Mouse (Mus musculus) kidney, adult 2 months (tissue): ENCODE measurements around the gene Lsamp. TPM values are rescaled to one million over a fixed set of nuclear protein-coding genes. Genes with fewer than 3 reads are reported as not detected.

Experiments
- DNase-seq: peaks from one replicate; pipeline ENCODE4 v3.0.0; 2021
- H3K27ac ChIP-seq: fragments of 200-500 bp; 2 replicates; pipeline ENCODE4 v1.5.1; 2012; ENCODE audit warnings: low read depth, low read length, control low read depth, inconsistent platforms; ENCODE audit not compliant: insufficient read depth
- H3K27me3 ChIP-seq: fragments of 200-500 bp; replicated peaks from 2 replicates; pipeline ENCODE4 v1.6.1; 2012; ENCODE audit warnings: mild to moderate bottlenecking, moderate library complexity, low read length, inconsistent platforms; ENCODE audit not compliant: control insufficient read depth, insufficient read depth
- H3K36me3 ChIP-seq: fragments of 200-500 bp; 2 replicates; pipeline ENCODE4 v1.6.1; 2012; ENCODE audit warnings: mild to moderate bottlenecking, moderate library complexity, low read length, inconsistent platforms; ENCODE audit not compliant: control insufficient read depth, insufficient read depth
- H3K4me1 ChIP-seq: fragments of 200-500 bp; 2 replicates; pipeline ENCODE4 v1.6.1; 2011; ENCODE audit warnings: low read length; ENCODE audit not compliant: control insufficient read depth, insufficient read depth
- H3K4me3 ChIP-seq: fragments of 200-500 bp; 2 replicates; pipeline ENCODE4 v1.5.1; 2011; ENCODE audit warnings: mild to moderate bottlenecking, low read depth, low read length, control low read depth; ENCODE audit not compliant: insufficient read depth
- CTCF ChIP-seq: fragments of 200-500 bp; conservative IDR thresholded peaks from 2 replicates; pipeline ENCODE4 v1.5.1; 2011; ENCODE audit warnings: low read depth, mild to moderate bottlenecking, control low read depth, low read length, moderate library complexity, mixed read lengths; ENCODE audit not compliant: insufficient read depth, insufficient read length
- POLR2A ChIP-seq: fragments of 200-500 bp; IDR thresholded peaks from one replicate; pipeline ENCODE4 v1.6.1; 2011; ENCODE audit warnings: low read depth, low read length, control low read depth
- WGBS: fragments of 180-500 bp; shearing (Covaris S2); methylation state at CpG from one replicate; pipeline ENCODE4 v1.1.7; 2018; 5-methylcytosine and 5-hydroxymethylcytosine counted together
- polyA plus RNA-seq: library from polyadenylated mRNA; depleted of rRNA; stranded (reverse); fragments of >200 nt; gene quantifications from 2 replicates; pipeline ENCODE4 v1.2.3, GENCODE M21; 2012

Gene Lsamp
- polyA plus RNA-seq, 1 experiment: 0.38 TPM

DNA sequence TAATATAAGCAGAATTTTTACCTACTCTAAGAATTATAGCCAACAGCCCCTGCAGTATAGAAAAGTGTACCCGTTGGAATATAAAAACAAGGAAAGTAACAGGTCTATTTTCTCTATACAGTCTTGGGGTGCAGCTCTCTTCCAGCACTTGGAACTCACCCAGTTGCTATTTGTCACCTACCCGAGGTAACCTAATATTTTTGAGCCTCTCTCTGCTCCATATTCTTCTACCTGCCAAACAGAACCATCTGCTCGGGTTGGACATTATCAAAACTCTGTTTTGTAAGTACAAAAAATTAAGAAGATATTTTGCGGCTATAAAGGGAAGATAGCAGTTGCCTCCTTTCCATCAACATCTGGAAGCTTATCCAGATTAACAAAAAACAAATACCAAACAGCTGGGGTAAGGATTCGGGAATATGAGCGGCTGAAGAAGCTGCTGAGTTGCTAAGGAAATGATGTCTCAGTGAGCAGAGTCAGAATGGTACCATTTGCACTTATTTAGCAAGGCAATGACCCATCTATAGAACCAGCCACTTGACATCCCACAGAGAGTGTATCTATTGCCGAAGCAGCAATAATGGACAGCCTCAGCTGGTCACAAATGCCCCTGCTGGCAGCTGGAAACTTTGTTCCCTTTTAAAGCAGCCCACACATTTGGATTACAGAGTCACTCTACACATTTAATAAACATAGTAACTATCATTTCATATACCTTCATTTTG, 1957.6 kb downstream of the Lsamp start:
- Histone ChIP-seq H3K27ac (no peak overlapping the region), H3K4me1 (no peaks in the 10 kb centered on the region), H3K36me3 (no peaks in the 10 kb centered on the region), H3K27me3 (no peaks in the 10 kb centered on the region), H3K4me3 (no peak overlapping the region)
- TF ChIP-seq POLR2A (no peak), CTCF (no peak)
- 86% methylated on average over 7 of the region's 7 CpGs for WGBS
- no peak for DNase-seq

DNA sequence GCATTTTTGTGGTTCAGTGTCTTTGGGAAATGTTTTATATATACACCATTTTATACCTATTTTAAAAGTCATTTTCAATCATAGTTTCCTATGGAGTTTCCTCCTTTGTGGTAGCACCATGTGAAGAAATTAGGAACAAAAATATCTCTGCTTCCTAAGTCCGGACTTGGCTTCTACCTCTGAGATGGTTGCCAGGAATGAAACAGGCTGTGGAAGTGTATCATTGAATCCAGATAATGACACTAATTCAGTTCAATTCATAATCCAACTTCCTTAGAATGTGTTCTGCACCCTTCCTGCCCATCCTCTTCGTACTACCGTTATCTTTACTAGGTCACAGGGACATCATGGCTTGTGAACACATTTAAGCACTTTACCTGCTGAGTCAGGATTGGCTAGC, 1973.7 kb downstream of the Lsamp start:
- WGBS: 94% methylated on average over 3 of the region's 3 CpGs
- H3K27me3 ChIP-seq: no peaks in the 10 kb centered on the region; the same call in 1 of the 2 replicates
- TF ChIP-seq POLR2A (no peak), CTCF (no peak)
- no peaks in the 10 kb centered on the region for H3K36me3 ChIP-seq
- no peaks in the 10 kb centered on the region for H3K4me1 ChIP-seq
- H3K27ac ChIP-seq: no peak overlapping the region
- no peak overlapping the region for H3K4me3 ChIP-seq
- no peak for DNase-seq

DNA sequence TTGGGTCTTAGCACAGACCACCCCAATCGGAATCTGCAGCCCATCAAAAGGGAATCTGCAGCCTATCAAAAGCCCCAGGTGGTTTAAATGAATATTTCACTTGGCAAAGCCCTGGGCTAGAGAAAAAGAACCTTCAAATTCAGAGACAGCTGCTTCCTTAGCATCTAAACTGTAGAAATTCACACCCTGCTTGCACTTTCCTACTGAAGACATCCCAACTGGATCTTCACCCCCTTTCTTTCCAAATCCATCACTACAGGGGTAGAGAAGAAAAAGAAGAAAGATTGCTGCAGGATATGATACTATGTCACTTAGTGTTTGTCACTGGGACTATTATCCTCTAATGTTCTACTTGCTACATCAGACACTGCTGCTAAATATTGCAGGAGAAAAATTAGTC, 1981.5 kb downstream of the Lsamp start:
- WGBS: 76% methylated on average over 1 of the region's 1 CpGs
- TF ChIP-seq CTCF (no peak), POLR2A (no peak)
- H3K36me3 ChIP-seq: no peaks in the 10 kb centered on the region
- H3K4me1 ChIP-seq: no peaks in the 10 kb centered on the region
- no peaks in the 10 kb centered on the region for H3K27me3 ChIP-seq
- H3K27ac ChIP-seq: no peak overlapping the region
- H3K4me3 ChIP-seq: no peak overlapping the region
- no peak for DNase-seq

DNA sequence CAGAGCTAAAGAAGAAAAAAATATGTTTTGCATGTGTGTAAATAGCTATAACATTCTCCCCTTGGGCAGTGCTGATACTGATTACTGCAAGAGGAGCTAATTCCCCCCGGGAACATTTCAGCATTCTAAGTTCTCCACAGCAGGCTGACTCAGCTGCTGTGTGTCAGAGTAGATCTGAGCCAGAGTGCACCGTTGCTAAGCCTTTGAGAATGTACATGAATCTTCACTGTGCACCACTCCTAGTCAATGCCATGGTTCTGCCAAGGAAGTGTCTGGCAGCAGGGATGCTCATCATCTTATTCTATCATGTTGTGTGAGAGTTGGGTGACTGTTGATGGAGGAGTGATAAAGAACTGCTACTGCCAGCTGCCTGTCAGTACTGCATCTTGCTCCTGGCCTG, 1985.1 kb downstream of the Lsamp start:
- WGBS: 69% methylated on average over 2 of the region's 2 CpGs

DNA sequence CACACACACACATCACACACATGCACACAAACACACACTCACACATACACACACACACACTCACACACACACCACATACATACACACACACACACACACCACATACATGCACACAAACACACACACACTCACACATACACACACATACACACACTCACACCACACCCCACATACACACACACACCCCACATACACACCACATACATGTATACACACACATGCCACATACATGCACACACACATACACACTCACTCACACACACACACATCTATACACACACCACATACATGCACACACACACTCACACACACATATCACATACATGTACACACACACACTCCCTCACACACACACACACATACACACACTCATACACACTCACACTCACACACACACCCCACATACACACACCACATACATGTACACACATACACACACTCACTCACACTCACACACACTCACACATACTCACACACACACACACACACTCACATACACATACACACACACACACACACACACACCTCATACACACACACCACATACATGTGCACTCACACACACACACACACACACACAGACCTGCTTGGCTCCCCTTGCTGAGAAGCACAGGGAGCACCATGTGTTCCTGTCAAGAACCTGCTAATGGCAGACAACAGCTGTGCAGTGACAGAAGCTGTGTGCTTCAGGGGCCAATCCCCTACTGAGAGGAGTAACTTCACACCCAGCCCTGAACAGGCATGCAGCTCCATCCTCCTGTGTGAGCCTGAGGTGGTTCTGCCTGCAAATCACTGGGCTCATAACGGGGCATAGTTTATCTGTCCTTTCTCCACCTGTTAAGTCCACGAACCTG, 1990.9 kb downstream of the Lsamp start:
- H3K4me1 ChIP-seq: no peaks in the 10 kb centered on the region
- no peak overlapping the region for H3K27ac ChIP-seq
- WGBS: 55% methylated on average over 2 of the region's 2 CpGs
- TF ChIP-seq POLR2A (no peak), CTCF (no peak)
- H3K36me3 ChIP-seq: no peaks in the 10 kb centered on the region
- no peaks in the 10 kb centered on the region for H3K27me3 ChIP-seq
- DNase-seq: no peak
- H3K4me3 ChIP-seq: no peak overlapping the region

More for the DNA sequence above, 1985.1 kb downstream of the Lsamp start:
- no peaks in the 10 kb centered on the region for H3K4me1 ChIP-seq
- TF ChIP-seq POLR2A: no peak
- no peak for TF ChIP-seq CTCF
- H3K27ac ChIP-seq: no peak overlapping the region
- no peak for DNase-seq
- H3K4me3 ChIP-seq: no peak overlapping the region
- H3K27me3 ChIP-seq: no peaks in the 10 kb centered on the region
- no peaks in the 10 kb centered on the region for H3K36me3 ChIP-seq

DNA sequence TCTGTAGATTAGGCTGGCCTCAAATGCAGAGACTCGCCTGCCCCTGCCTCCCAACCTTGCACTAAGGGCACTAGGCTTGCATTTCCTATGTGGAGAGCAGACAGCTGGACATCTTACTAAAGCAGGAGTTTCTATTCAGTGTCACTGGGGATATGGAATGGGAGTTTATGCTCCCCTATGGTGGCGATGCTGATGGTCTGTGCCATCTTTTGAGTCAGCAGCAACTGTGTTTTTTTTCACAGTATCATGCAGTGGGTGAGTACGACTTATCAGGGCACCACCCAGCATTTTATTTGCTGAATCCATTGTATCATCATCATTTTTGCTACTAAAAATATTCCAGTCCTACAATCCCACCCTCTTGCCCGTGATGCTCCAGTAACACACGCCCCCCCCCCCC, 1992.7 kb downstream of the Lsamp start:
- H3K36me3 ChIP-seq: no peaks in the 10 kb centered on the region
- TF ChIP-seq CTCF (no peak), POLR2A (no peak)
- 70% methylated on average over 5 of the region's 5 CpGs for WGBS
- H3K27ac ChIP-seq: no peak overlapping the region
- no peak for DNase-seq
- H3K4me1 ChIP-seq: no peaks in the 10 kb centered on the region
- no peak overlapping the region for H3K4me3 ChIP-seq
- H3K27me3 ChIP-seq: no peaks in the 10 kb centered on the region

DNA sequence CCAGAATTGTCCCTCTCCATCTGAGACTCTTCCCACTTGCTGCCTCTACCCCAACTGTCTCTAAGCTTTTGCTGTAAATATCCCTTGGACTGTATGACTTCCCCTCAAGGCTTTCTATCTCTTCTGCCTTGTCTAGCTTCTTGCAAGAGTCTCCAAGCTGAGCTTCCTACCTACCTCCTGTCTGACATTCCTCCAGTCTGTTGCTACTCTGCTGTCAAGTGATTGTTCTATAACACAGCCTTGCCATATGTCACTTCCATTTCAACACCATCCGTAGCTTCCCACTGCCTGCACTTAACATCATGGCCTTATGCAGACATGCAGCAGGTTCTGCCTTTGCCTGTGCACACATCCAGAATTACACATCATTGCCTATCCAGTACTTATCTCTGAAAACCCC, 2012.8 kb downstream of the Lsamp start:
- Histone ChIP-seq H3K36me3 (no peaks in the 10 kb centered on the region), H3K4me3 (no peak overlapping the region), H3K4me1 (no peaks in the 10 kb centered on the region), H3K27ac (no peak overlapping the region), H3K27me3 (no peaks in the 10 kb centered on the region)
- WGBS: 88% methylated on average over 1 of the region's 1 CpGs
- DNase-seq: no peak
- no peak for TF ChIP-seq POLR2A
- no peak for TF ChIP-seq CTCF
